Mouse (Mus musculus): ENCODE measurements at regions not wholly inside any gene's neighbourhood (a gene's known extent, or its start where the extent isn't known, plus 50 kb on each side); places are given as distances from the start of the nearest gene placed in this dataset.
A peak's percentile ranks its signal among the peaks of the same experiment; 100 is the strongest.

- Histone ChIP-seq H3K4me3 (ENCODE audit: insufficient read depth in 1 of 2, low read depth in 1 of 2, low read length in 2 of 2, poor library complexity in 1 of 2, severe bottlenecking in 1 of 2) (no peak overlapping the region), H3K36me3 (ENCODE audit: control insufficient read depth, insufficient read depth, low read length, poor library complexity, severe bottlenecking) (no peaks in the 10 kb centered on the region), H3K9ac (ENCODE audit: insufficient read depth, low read depth, low read length, poor library complexity, severe bottlenecking) (no peak overlapping the region), H3K27ac (ENCODE audit: insufficient read depth, low read depth, low read length, poor library complexity, severe bottlenecking) (no peak overlapping the region), H3K4me1 (ENCODE audit: control insufficient read depth in 2 of 2, insufficient read depth in 2 of 2, low read length in 2 of 2, poor library complexity in 1 of 2) (no peaks in the 10 kb centered on the region), H3K9me3 (ENCODE audit: control insufficient read depth, insufficient read depth, low read depth, low read length) (no peaks in the 10 kb centered on the region)
- TF ChIP-seq HCFC1 (IDR thresholded peaks at IDR 0.05; ENCODE audit: borderline replicate concordance, insufficient read depth, low read length) (no peak), ZNF384 (IDR thresholded peaks at IDR 0.05; ENCODE audit: low read depth, low read length) (no peak)
- no peak for DNase-seq (ENCODE audit: low read depth, low spot score)
- in situ Hi-C loops (cut with MboI; ENCODE audit: low sequenced_read_pairs in 2 of 2, unreplicated experiment in 2 of 2), result no loop called here
These were observed 105.0 kb upstream of the Ntm start for GRCm38 (mm10) chr9:30067980-30068379.

- no peak overlapping the region for H3K4me3 ChIP-seq (ENCODE audit: insufficient read depth in 1 of 2, low read depth in 1 of 2, low read length in 2 of 2, poor library complexity in 1 of 2, severe bottlenecking in 1 of 2)
- no peak overlapping the region for H3K9ac ChIP-seq (ENCODE audit: insufficient read depth, low read depth, low read length, poor library complexity, severe bottlenecking)
- in situ Hi-C loops (cut with MboI; ENCODE audit: low sequenced_read_pairs in 2 of 2, unreplicated experiment in 2 of 2), result no loop called here
- H3K27ac ChIP-seq (ENCODE audit: insufficient read depth, low read depth, low read length, poor library complexity, severe bottlenecking), result no peak overlapping the region
- no peaks in the 10 kb centered on the region for H3K9me3 ChIP-seq (ENCODE audit: control insufficient read depth, insufficient read depth, low read depth, low read length)
- H3K36me3 ChIP-seq (ENCODE audit: control insufficient read depth, insufficient read depth, low read length, poor library complexity, severe bottlenecking), result no peaks in the 10 kb centered on the region
- H3K4me1 ChIP-seq (ENCODE audit: control insufficient read depth in 2 of 2, insufficient read depth in 2 of 2, low read length in 2 of 2, poor library complexity in 1 of 2), result no peaks in the 10 kb centered on the region
- TF ChIP-seq ZNF384 (IDR thresholded peaks at IDR 0.05; ENCODE audit: low read depth, low read length) (no peak), MAFK (IDR thresholded peaks at IDR 0.05; ENCODE audit: insufficient read depth, low read depth, low read length) (no peak), CHD2 (IDR thresholded peaks at IDR 0.05; ENCODE audit: low read depth, low read length) (no peak), HCFC1 (IDR thresholded peaks at IDR 0.05; ENCODE audit: borderline replicate concordance, insufficient read depth, low read length) (no peak), ZC3H11A (IDR thresholded peaks at IDR 0.05; ENCODE audit: borderline replicate concordance, low read depth, low read length) (no peak)
- no peak for DNase-seq (ENCODE audit: low read depth, low spot score)
These were observed 112.3 kb upstream of the Ntm start for GRCm38 (mm10) chr9:30075233-30075632.

GRCm38 (mm10) chr9:30076006-30076405, 113.1 kb upstream of the Ntm start:
- TF ChIP-seq CHD2 (IDR thresholded peaks at IDR 0.05; ENCODE audit: low read depth, low read length) (no peak), ZNF384 (IDR thresholded peaks at IDR 0.05; ENCODE audit: low read depth, low read length) (no peak), MAFK (IDR thresholded peaks at IDR 0.05; ENCODE audit: insufficient read depth, low read depth, low read length) (no peak), ZC3H11A (IDR thresholded peaks at IDR 0.05; ENCODE audit: borderline replicate concordance, low read depth, low read length) (no peak), HCFC1 (IDR thresholded peaks at IDR 0.05; ENCODE audit: borderline replicate concordance, insufficient read depth, low read length) (no peak)
- Histone ChIP-seq H3K27ac (ENCODE audit: insufficient read depth, low read depth, low read length, poor library complexity, severe bottlenecking) (no peak overlapping the region), H3K9me3 (ENCODE audit: control insufficient read depth, insufficient read depth, low read depth, low read length) (no peaks in the 10 kb centered on the region), H3K9ac (ENCODE audit: insufficient read depth, low read depth, low read length, poor library complexity, severe bottlenecking) (no peak overlapping the region), H3K4me1 (ENCODE audit: control insufficient read depth in 2 of 2, insufficient read depth in 2 of 2, low read length in 2 of 2, poor library complexity in 1 of 2) (no peaks in the 10 kb centered on the region), H3K4me3 (ENCODE audit: insufficient read depth in 1 of 2, low read depth in 1 of 2, low read length in 2 of 2, poor library complexity in 1 of 2, severe bottlenecking in 1 of 2) (no peak overlapping the region), H3K36me3 (ENCODE audit: control insufficient read depth, insufficient read depth, low read length, poor library complexity, severe bottlenecking) (no peaks in the 10 kb centered on the region)
- no peak for DNase-seq (ENCODE audit: low read depth, low spot score)
- in situ Hi-C loops (cut with MboI; ENCODE audit: low sequenced_read_pairs in 2 of 2, unreplicated experiment in 2 of 2), result no loop called here

- Histone ChIP-seq H3K4me3 (ENCODE audit: insufficient read depth in 1 of 2, low read depth in 1 of 2, low read length in 2 of 2, poor library complexity in 1 of 2, severe bottlenecking in 1 of 2) (no peak overlapping the region), H3K9ac (ENCODE audit: insufficient read depth, low read depth, low read length, poor library complexity, severe bottlenecking) (no peak overlapping the region), H3K9me3 (ENCODE audit: control insufficient read depth, insufficient read depth, low read depth, low read length) (no peaks in the 10 kb centered on the region), H3K4me1 (ENCODE audit: control insufficient read depth in 2 of 2, insufficient read depth in 2 of 2, low read length in 2 of 2, poor library complexity in 1 of 2) (no peaks in the 10 kb centered on the region), H3K36me3 (ENCODE audit: control insufficient read depth, insufficient read depth, low read length, poor library complexity, severe bottlenecking) (no peaks in the 10 kb centered on the region), H3K27ac (ENCODE audit: insufficient read depth, low read depth, low read length, poor library complexity, severe bottlenecking) (no peak overlapping the region)
- in situ Hi-C loops (cut with MboI; ENCODE audit: low sequenced_read_pairs in 2 of 2, unreplicated experiment in 2 of 2), result no loop called here
- TF ChIP-seq ZNF384 (IDR thresholded peaks at IDR 0.05; ENCODE audit: low read depth, low read length) (no peak), CHD2 (IDR thresholded peaks at IDR 0.05; ENCODE audit: low read depth, low read length) (no peak), ZC3H11A (IDR thresholded peaks at IDR 0.05; ENCODE audit: borderline replicate concordance, low read depth, low read length) (no peak), HCFC1 (IDR thresholded peaks at IDR 0.05; ENCODE audit: borderline replicate concordance, insufficient read depth, low read length) (no peak), MAFK (IDR thresholded peaks at IDR 0.05; ENCODE audit: insufficient read depth, low read depth, low read length) (no peak)
- peak; percentile 20 for DNase-seq (ENCODE audit: low read depth, low spot score)
These were observed 113.5 kb upstream of the Ntm start for GRCm38 (mm10) chr9:30076482-30076881.

- Histone ChIP-seq H3K9me3 (ENCODE audit: control insufficient read depth, insufficient read depth, low read depth, low read length) (no peaks in the 10 kb centered on the region), H3K27ac (ENCODE audit: insufficient read depth, low read depth, low read length, poor library complexity, severe bottlenecking) (no peak overlapping the region), H3K4me3 (ENCODE audit: insufficient read depth in 1 of 2, low read depth in 1 of 2, low read length in 2 of 2, poor library complexity in 1 of 2, severe bottlenecking in 1 of 2) (no peak overlapping the region), H3K9ac (ENCODE audit: insufficient read depth, low read depth, low read length, poor library complexity, severe bottlenecking) (no peak overlapping the region), H3K4me1 (ENCODE audit: control insufficient read depth in 2 of 2, insufficient read depth in 2 of 2, low read length in 2 of 2, poor library complexity in 1 of 2) (0 out of 4 replicates have a peak, but pooled peaks cover 0 to 1% of the 10 kb centered on the region in 2 experiments), H3K36me3 (ENCODE audit: control insufficient read depth, insufficient read depth, low read length, poor library complexity, severe bottlenecking) (no peaks in the 10 kb centered on the region)
- in situ Hi-C loops (cut with MboI; ENCODE audit: low sequenced_read_pairs in 2 of 2, unreplicated experiment in 2 of 2), result no loop called here
- TF ChIP-seq MAFK (IDR thresholded peaks at IDR 0.05; ENCODE audit: insufficient read depth, low read depth, low read length), result no peak
- TF ChIP-seq CHD2 (IDR thresholded peaks at IDR 0.05; ENCODE audit: low read depth, low read length), result no peak
- TF ChIP-seq HCFC1 (IDR thresholded peaks at IDR 0.05; ENCODE audit: borderline replicate concordance, insufficient read depth, low read length), result no peak
- no peak for TF ChIP-seq ZC3H11A (IDR thresholded peaks at IDR 0.05; ENCODE audit: borderline replicate concordance, low read depth, low read length)
- TF ChIP-seq ZNF384 (IDR thresholded peaks at IDR 0.05; ENCODE audit: low read depth, low read length), result no peak
- DNase-seq (ENCODE audit: low read depth, low spot score), result no peak
These were observed 139.0 kb upstream of the Ntm start for GRCm38 (mm10) chr9:30101942-30102341.

Measured in ES-E14 (cell line).